ENCODE assay signal across 9 mouse cellular contexts in the genomic region with DNA sequence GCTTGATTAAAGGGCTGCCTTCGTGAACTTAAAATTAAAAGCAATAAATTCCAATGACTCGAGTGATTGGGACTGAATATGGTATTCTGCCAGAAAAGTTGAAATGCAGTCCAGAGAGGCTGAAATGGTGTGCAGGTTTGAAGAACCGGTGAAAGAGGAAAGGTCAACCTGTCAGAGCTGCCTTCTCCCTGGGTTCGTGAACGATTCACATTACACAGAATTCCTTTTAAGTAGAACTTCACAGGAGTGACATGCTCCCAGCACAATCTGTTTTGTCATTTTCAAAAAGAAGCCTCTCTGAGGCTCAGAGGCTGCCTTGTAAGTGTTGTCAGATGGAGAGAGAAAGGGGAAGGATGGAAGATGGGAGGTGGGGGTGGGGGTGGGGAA. TPM values are rescaled to one million over a fixed set of nuclear protein-coding genes. Genes with fewer than 3 reads are reported as not detected.
DNase-seq lines count a peak whose midpoint lies in the region; ATAC-seq and TF ChIP-seq lines count a peak whose summit lies in the region.
"Had no signal": no experiment of that assay in that cellular context is flagged by ENCODE, and none has a peak within 500 bp of the region (broad histone marks: within the 10 kb centered on the region; RNA-seq: fewer than 3 reads in every experiment).

No protein-coding gene starts in this region.

- ATAC-seq in kidney, postnatal 0 days (replicated peaks; ENCODE audit: low FRiP score, low read depth), result no peak
- ATAC-seq in embryonic facial prominence, embryonic 11.5 days (replicated peaks; ENCODE audit: insufficient number of reproducible peaks, low FRiP score, low TSS enrichment, low read depth), result no peak
- no peak for ATAC-seq in hindbrain, postnatal 0 days
- no peak for ATAC-seq in midbrain, postnatal 0 days (ENCODE audit: low FRiP score)

- peak overlapping the region; percentile 53 for H3K4me3 ChIP-seq in kidney, postnatal 0 days (replicated peaks; ENCODE audit: low read depth, low read length)
- peak overlapping the region; percentile 72 for H3K4me3 ChIP-seq in embryonic facial prominence, embryonic 11.5 days (ENCODE audit: low read depth, low read length)
- H3K4me3 ChIP-seq in hindbrain, postnatal 0 days (ENCODE audit: low read length), result peak overlapping the region; percentile 67
- peak overlapping the region; percentile 69 for H3K4me3 ChIP-seq in midbrain, postnatal 0 days (ENCODE audit: low read depth, low read length)

- DNase-seq in kidney, postnatal 0 days (ENCODE audit: low spot score), result no peak
- no peak for DNase-seq in kidney, postnatal 25 days
- DNase-seq in embryonic facial prominence, embryonic 11.5 days (ENCODE audit: low spot score), result peak; percentile 73
- no peak for DNase-seq in hindbrain, postnatal 0 days (ENCODE audit: low spot score)
- no peak for DNase-seq in midbrain, postnatal 0 days (ENCODE audit: low spot score)
- DNase-seq in adrenal gland, postnatal 10 days, result no peak
- no peak for DNase-seq in testis, postnatal 14 days (ENCODE audit: low spot score)
- no peak for DNase-seq in spleen, adult 12 weeks (ENCODE audit: low spot score)
- DNase-seq: right cerebral cortex, postnatal 14 days had no signal

- no peaks in the 10 kb centered on the region for H3K27me3 ChIP-seq in kidney, postnatal 0 days (ENCODE audit: insufficient read depth, low read length)
- H3K27me3 ChIP-seq in embryonic facial prominence, embryonic 11.5 days (ENCODE audit: control insufficient read depth, insufficient read depth, low read length), result no peaks in the 10 kb centered on the region
- H3K27me3 ChIP-seq in hindbrain, postnatal 0 days (ENCODE audit: insufficient read depth, low read length), result no peaks in the 10 kb centered on the region
- no peaks in the 10 kb centered on the region for H3K27me3 ChIP-seq in midbrain, postnatal 0 days (ENCODE audit: insufficient read depth, low read length)

- peak overlapping the region; percentile 83 for H3K4me2 ChIP-seq in kidney, postnatal 0 days (ENCODE audit: low read length)
- peak overlapping the region; percentile 89 for H3K4me2 ChIP-seq in embryonic facial prominence, embryonic 11.5 days (ENCODE audit: low read depth, low read length)
- H3K4me2 ChIP-seq in hindbrain, postnatal 0 days (ENCODE audit: low read depth, low read length), result peak overlapping the region; percentile 99
- peak overlapping the region; percentile 94 for H3K4me2 ChIP-seq in midbrain, postnatal 0 days (ENCODE audit: low read depth, low read length, poor library complexity, severe bottlenecking)

- H3K27ac ChIP-seq in kidney, postnatal 0 days, result peak overlapping the region; percentile 79
- H3K27ac ChIP-seq in embryonic facial prominence, embryonic 11.5 days (replicated peaks; ENCODE audit: low read depth, low read length), result no peak overlapping the region; the same call in 1 of the 2 replicates
- no peak overlapping the region for H3K27ac ChIP-seq in hindbrain, postnatal 0 days
- no peak overlapping the region for H3K27ac ChIP-seq in midbrain, postnatal 0 days (ENCODE audit: low read depth, low read length)

- no peaks in the 10 kb centered on the region for H3K9me3 ChIP-seq in kidney, postnatal 0 days (replicated peaks; ENCODE audit: low read length)
- no peaks in the 10 kb centered on the region for H3K9me3 ChIP-seq in embryonic facial prominence, embryonic 11.5 days (replicated peaks; ENCODE audit: control insufficient read depth, low read length)
- no peaks in the 10 kb centered on the region for H3K9me3 ChIP-seq in hindbrain, postnatal 0 days (ENCODE audit: low read length)
- no peaks in the 10 kb centered on the region for H3K9me3 ChIP-seq in midbrain, postnatal 0 days (ENCODE audit: low read length)

- no peak for TF ChIP-seq CTCF in kidney, postnatal 0 days (IDR thresholded peaks at IDR 0.05; ENCODE audit: low read depth)
- no peak for TF ChIP-seq CTCF in hindbrain, postnatal 0 days (IDR thresholded peaks at IDR 0.05; ENCODE audit: low read depth)
- TF ChIP-seq CTCF in midbrain, postnatal 0 days (IDR thresholded peaks at IDR 0.05), result no peak

- H3K9ac ChIP-seq in kidney, postnatal 0 days (ENCODE audit: low read depth, low read length), result peak overlapping the region; percentile 64
- peak overlapping the region; percentile 86 for H3K9ac ChIP-seq in embryonic facial prominence, embryonic 11.5 days (replicated peaks; ENCODE audit: low read length)
- peak overlapping the region; percentile 58; the same call in 1 of the 2 replicates for H3K9ac ChIP-seq in hindbrain, postnatal 0 days (replicated peaks; ENCODE audit: low read length)
- no peak overlapping the region for H3K9ac ChIP-seq in midbrain, postnatal 0 days (replicated peaks; ENCODE audit: low read length, poor library complexity, severe bottlenecking)

- 17% methylated on average over 5 of the region's 5 CpGs for WGBS in kidney, postnatal 0 days
- 24% methylated on average over 5 of the region's 5 CpGs for WGBS in embryonic facial prominence, embryonic 11.5 days
- WGBS in hindbrain, postnatal 0 days, result 41% methylated on average over 5 of the region's 5 CpGs
- WGBS in midbrain, postnatal 0 days, result 33% methylated on average over 5 of the region's 5 CpGs

- H3K4me1 ChIP-seq in kidney, postnatal 0 days (replicated peaks; ENCODE audit: insufficient read depth, low read length), result no peaks in the 10 kb centered on the region
- H3K4me1 ChIP-seq in embryonic facial prominence, embryonic 11.5 days (ENCODE audit: control insufficient read depth, insufficient read depth, low read length), result no peaks in the 10 kb centered on the region
- peaks cover 5% of the 10 kb centered on the region; the same call in 1 of the 2 replicates for H3K4me1 ChIP-seq in hindbrain, postnatal 0 days (ENCODE audit: insufficient read depth, low read length)
- no peaks in the 10 kb centered on the region for H3K4me1 ChIP-seq in midbrain, postnatal 0 days (ENCODE audit: insufficient read depth, low read length)

- H3K36me3 ChIP-seq in kidney, postnatal 0 days (ENCODE audit: insufficient read depth, low read length), result no peaks in the 10 kb centered on the region
- no peaks in the 10 kb centered on the region for H3K36me3 ChIP-seq in embryonic facial prominence, embryonic 11.5 days (replicated peaks; ENCODE audit: control insufficient read depth, insufficient read depth, low read depth, low read length)
- no peaks in the 10 kb centered on the region for H3K36me3 ChIP-seq in hindbrain, postnatal 0 days (ENCODE audit: insufficient read depth, low read length)
- H3K36me3 ChIP-seq in midbrain, postnatal 0 days (ENCODE audit: insufficient read depth, low read length), result no peaks in the 10 kb centered on the region

RNA-seq across cellular contexts. Expression of gene Slc25a13, which starts 0.9 kb away (rescaled TPM):
- polyA plus RNA-seq in kidney, postnatal 0 days (2015; fragmentation: Nextera tagmentation; extraction: Ambion mirVana), result 55.2 and 59.0 TPM in 2 replicates
- 42.5 and 42.8 TPM in 2 replicates for polyA plus RNA-seq in embryonic facial prominence, embryonic 11.5 days (2014; fragmentation: Nextera tagmentation; extraction: Ambion mirVana)
- 2.5 and 3.4 TPM in 2 replicates for total RNA-seq in hindbrain, postnatal 0 days (2014; rRNA removed)
- 3.5 and 4.4 TPM in 2 replicates for polyA plus RNA-seq in hindbrain, postnatal 0 days (2015; fragmentation: Nextera tagmentation; extraction: Ambion mirVana)
- 2.4 and 4.0 TPM in 2 replicates for total RNA-seq in midbrain, postnatal 0 days (2014; rRNA removed)
- polyA plus RNA-seq in midbrain, postnatal 0 days (2015; fragmentation: Nextera tagmentation; extraction: Ambion mirVana), result 2.1 and 2.7 TPM in 2 replicates
- 10 to 100 TPM; 32.1 to 45.3 TPM for total RNA-seq in adrenal gland, postnatal 10 days (2021)
